Mouse (Mus musculus): ENCODE data around the gene Tinf2.

DNA sequence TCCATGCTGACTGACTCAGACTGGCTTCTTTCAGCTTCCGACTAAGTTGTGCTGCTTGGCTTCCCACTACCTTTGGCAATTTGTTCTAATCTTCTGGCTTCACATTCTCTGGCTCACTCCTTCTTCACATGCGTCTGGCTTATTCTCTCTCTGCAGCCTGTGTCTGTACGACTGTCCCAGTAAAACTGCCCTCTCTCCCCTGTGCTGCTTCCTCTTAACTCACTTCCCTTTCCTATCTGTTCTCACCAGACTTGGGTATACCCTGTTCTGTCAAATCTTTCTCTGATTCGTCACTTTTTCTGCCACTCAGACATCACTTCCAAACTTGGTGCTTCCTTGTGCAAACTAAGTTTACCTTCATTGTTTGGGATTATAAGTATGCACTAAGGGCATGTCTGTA lies 15.6 kb upstream of the Tinf2 start:
- no peak for TF ChIP-seq CTCF (IDR thresholded peaks at IDR 0.05; ENCODE audit: low read depth)
- TF ChIP-seq EP300 (IDR thresholded peaks at IDR 0.05; ENCODE audit: low read depth) = no peak

Data from liver, postnatal 0 days (tissue).